Mouse (Mus musculus) gastrocnemius, postnatal 10 days (tissue): ENCODE data around the gene Plppr2. TPM values are rescaled to one million over a fixed set of nuclear protein-coding genes. Genes with fewer than 3 reads are reported as not detected.
A peak's percentile ranks its signal among the peaks of the same experiment; 100 is the strongest.

ENCODE experiments used
- DNase-seq: peaks from one replicate; pipeline ENCODE4 v3.0.0; 2021; ENCODE audit warnings: mixed read lengths
- total RNA-seq, 2 experiments: library from RNA; stranded (reverse); gene quantifications; 2 replicates each; pipeline ENCODE4 v1.2.3; 2021

The Plppr2 gene
- total RNA-seq, 2 experiments from 2014 or later: 2.3 to 3.3 TPM

- DNase-seq: no peak
These were observed 4.2 kb upstream of the Plppr2 start for GRCm38 (mm10) chr9:21932445-21933137.

GRCm38 (mm10) chr9:21934021-21934420 lies 2.8 kb upstream of the Plppr2 start:
- no peak for DNase-seq

GRCm38 (mm10) chr9:21935466-21936131 lies 1.2 kb upstream of the Plppr2 start:
- no peak for DNase-seq

GRCm38 (mm10) chr9:21937711-21938175 lies 910 bp downstream of the Plppr2 start:
- no peak for DNase-seq

GRCm38 (mm10) chr9:21938234-21938855 lies 1.5 kb downstream of the Plppr2 start:
- DNase-seq: no peak

GRCm38 (mm10) chr9:21943046-21943445 lies 6.2 kb downstream of the Plppr2 start:
- DNase-seq: no peak

GRCm38 (mm10) chr9:21943638-21944037 lies 6.8 kb downstream of the Plppr2 start:
- DNase-seq: no peak

- no peak for DNase-seq
These were observed 7.4 kb downstream of the Plppr2 start for GRCm38 (mm10) chr9:21944267-21944666.

GRCm38 (mm10) chr9:21947540-21948130 lies 10.8 kb downstream of the Plppr2 start:
- DNase-seq: no peak

GRCm38 (mm10) chr9:21948146-21948545 lies 11.3 kb downstream of the Plppr2 start:
- DNase-seq: no peak

GRCm38 (mm10) chr9:21948790-21949189 lies 12.0 kb downstream of the Plppr2 start:
- no peak for DNase-seq

- peak; percentile 78 for DNase-seq
These were observed 13.5 kb downstream of the Plppr2 start for GRCm38 (mm10) chr9:21950322-21950721.

GRCm38 (mm10) chr9:21951977-21952376 lies 15.1 kb downstream of the Plppr2 start:
- no peak for DNase-seq

- no peak for DNase-seq
These were observed 16.8 kb downstream of the Plppr2 start for GRCm38 (mm10) chr9:21953600-21953999.

- no peak for DNase-seq
These were observed 17.8 kb downstream of the Plppr2 start for GRCm38 (mm10) chr9:21954635-21955034.

GRCm38 (mm10) chr9:21955225-21955569 lies 18.4 kb downstream of the Plppr2 start:
- DNase-seq: peak; percentile 31

GRCm38 (mm10) chr9:21955570-21956281 lies 18.9 kb downstream of the Plppr2 start, which contains the start of gene Swsap1:
Gene Swsap1 (plus strand): TSS chr9:21955755.
- peak; percentile 95 for DNase-seq

GRCm38 (mm10) chr9:21958372-21958771 lies 21.5 kb downstream of the Plppr2 start:
- DNase-seq: no peak

- no peak for DNase-seq
These were observed 22.4 kb downstream of the Plppr2 start for GRCm38 (mm10) chr9:21959244-21959643.

- no peak for DNase-seq
These were observed 23.3 kb downstream of the Plppr2 start for GRCm38 (mm10) chr9:21960135-21960534.

- no peak for DNase-seq
These were observed 23.9 kb downstream of the Plppr2 start for GRCm38 (mm10) chr9:21960558-21961208.
